Mouse (Mus musculus): ENCODE data around the gene Ank3.
A peak's percentile ranks its signal among the peaks of the same experiment; 100 is the strongest.

DNA sequence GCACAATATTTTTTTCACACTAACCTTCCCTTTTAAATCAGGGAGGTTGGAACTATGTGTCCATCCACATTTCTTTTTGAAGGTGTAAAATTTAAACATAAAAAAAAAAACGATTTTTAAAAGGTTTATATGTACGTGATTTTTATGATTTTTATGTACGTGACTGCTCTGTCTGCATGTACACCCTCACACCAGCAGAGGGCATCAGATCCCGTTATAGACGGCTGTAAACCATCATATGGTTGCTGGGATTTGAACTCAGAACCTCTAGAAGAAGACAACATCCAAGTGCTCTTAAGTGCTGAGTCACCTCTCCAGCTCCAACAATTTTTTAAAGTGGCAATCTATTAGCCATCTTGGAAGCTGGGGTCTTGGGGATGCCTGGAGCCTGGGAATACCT lies 605.5 kb downstream of the Ank3 start:
- TF ChIP-seq CTCF (IDR thresholded peaks at IDR 0.05; ENCODE audit: low read depth) = peak; percentile 16; the same call in 1 of the 2 replicates
- no peak for TF ChIP-seq EP300 (IDR thresholded peaks at IDR 0.05; ENCODE audit: low read depth)
